Mouse (Mus musculus) cortical plate, adult 2 months (tissue): ENCODE data around the gene Hoxa13.

Experiments
- CTCF ChIP-seq: fragments of 200-500 bp; IDR thresholded peaks from 2 replicates; pipeline ENCODE4 v1.5.1; 2011; ENCODE audit warnings: mild to moderate bottlenecking, control low read depth, low read length; ENCODE audit not compliant: insufficient read depth; ENCODE audit errors: extremely low read depth
- POLR2A ChIP-seq: fragments of 200-500 bp; IDR thresholded peaks from 2 replicates; pipeline ENCODE4 v1.6.1; 2011; ENCODE audit warnings: mild to moderate bottlenecking, low read length, control low read depth; ENCODE audit not compliant: insufficient read depth; ENCODE audit errors: extremely low read depth

GRCm38 (mm10) chr6:52222729-52223128 is 38.0 kb downstream of the Hoxa13 start:
- no peak for TF ChIP-seq CTCF
- TF ChIP-seq POLR2A, result no peak
